Mouse (Mus musculus): ENCODE measurements around the gene Hs3st2. TPM values are rescaled to one million over a fixed set of nuclear protein-coding genes. Genes with fewer than 3 reads are reported as not detected.
"Not testable (repeated sequence)": the region's sequence is repeated elsewhere in the genome, so short reads cannot be mapped to it uniquely, and the experiment has no call there.

Gene Hs3st2
- polyA plus RNA-seq (2014; fragmentation: Nextera tagmentation; extraction: Ambion mirVana) = 17.6 and 20.1 TPM in 2 replicates

- no peaks in the 10 kb centered on the region for H3K36me3 ChIP-seq (replicated peaks; ENCODE audit: control insufficient read depth, insufficient read depth)
- no peak within 1 kb of the TSS for H3K27ac ChIP-seq
- H3K9me3 ChIP-seq (ENCODE audit: control insufficient read depth, low read length) = no peaks in the 10 kb centered on the region
- WGBS = under 1% methylated on average over 22 of the region's 22 CpGs
- peaks cover 9% of the 10 kb centered on the region for H3K4me1 ChIP-seq (replicated peaks; ENCODE audit: control insufficient read depth, insufficient read depth, low read length)
- H3K27me3 ChIP-seq (ENCODE audit: control insufficient read depth, insufficient read depth, low read length) = peaks cover 52% of the 10 kb centered on the region
- ATAC-seq (ENCODE audit: low FRiP score) = peak; percentile 61
- DNase-seq (ENCODE audit: low spot score) = peak; percentile 67
- H3K4me2 ChIP-seq (replicated peaks) = peak within 1 kb of the TSS; percentile 76
- H3K9ac ChIP-seq = peak within 1 kb of the TSS; percentile 49
- H3K4me3 ChIP-seq (replicated peaks; ENCODE audit: low read length) = peak within 1 kb of the TSS; percentile 46
Observed at GRCm38 (mm10) chr7:121391225-121391983, at the start of gene Hs3st2. TSS of gene Hs3st2 (plus strand) at chr7:121391859.

- Histone ChIP-seq H3K27ac (no peak overlapping the region), H3K27me3 (ENCODE audit: control insufficient read depth, insufficient read depth, low read length) (no peaks in the 10 kb centered on the region), H3K4me1 (replicated peaks; ENCODE audit: control insufficient read depth, insufficient read depth, low read length) (no peaks in the 10 kb centered on the region), H3K36me3 (replicated peaks; ENCODE audit: control insufficient read depth, insufficient read depth) (no peaks in the 10 kb centered on the region), H3K4me3 (replicated peaks; ENCODE audit: low read length) (no peak overlapping the region), H3K9ac (no peak overlapping the region), H3K9me3 (ENCODE audit: control insufficient read depth, low read length) (no peaks in the 10 kb centered on the region), H3K4me2 (replicated peaks) (no peak overlapping the region)
- ATAC-seq (ENCODE audit: low FRiP score) (no peak), DNase-seq (ENCODE audit: low spot score) (no peak)
- WGBS = 83% methylated on average over 3 of the region's 3 CpGs
Observed at GRCm38 (mm10) chr7:121348284-121348963, 43.2 kb upstream of the Hs3st2 start.

- ATAC-seq (ENCODE audit: low FRiP score) (no peak), DNase-seq (ENCODE audit: low spot score) (no peak)
- no peak overlapping the region for H3K27ac ChIP-seq
- no peaks in the 10 kb centered on the region for H3K27me3 ChIP-seq (ENCODE audit: control insufficient read depth, insufficient read depth, low read length)
- no peak overlapping the region for H3K4me2 ChIP-seq (replicated peaks)
- no peaks in the 10 kb centered on the region for H3K4me1 ChIP-seq (replicated peaks; ENCODE audit: control insufficient read depth, insufficient read depth, low read length)
- no peak overlapping the region for H3K4me3 ChIP-seq (replicated peaks; ENCODE audit: low read length)
- H3K9me3 ChIP-seq (ENCODE audit: control insufficient read depth, low read length) = no peaks in the 10 kb centered on the region
- H3K36me3 ChIP-seq (replicated peaks; ENCODE audit: control insufficient read depth, insufficient read depth) = no peaks in the 10 kb centered on the region
- 89% methylated on average over 2 of the region's 2 CpGs for WGBS
- H3K9ac ChIP-seq = no peak overlapping the region
Observed at GRCm38 (mm10) chr7:121351688-121352087, 40.0 kb upstream of the Hs3st2 start.

GRCm38 (mm10) chr7:121361448-121361847 is 30.2 kb upstream of the Hs3st2 start:
- not testable (repeated sequence) for H3K4me1 ChIP-seq (replicated peaks; ENCODE audit: control insufficient read depth, insufficient read depth, low read length); DNase-seq (ENCODE audit: low spot score); H3K27ac ChIP-seq; H3K4me3 ChIP-seq (replicated peaks; ENCODE audit: low read length); H3K9me3 ChIP-seq (ENCODE audit: control insufficient read depth, low read length); H3K9ac ChIP-seq; H3K4me2 ChIP-seq (replicated peaks); H3K27me3 ChIP-seq (ENCODE audit: control insufficient read depth, insufficient read depth, low read length); ATAC-seq (ENCODE audit: low FRiP score); H3K36me3 ChIP-seq (replicated peaks; ENCODE audit: control insufficient read depth, insufficient read depth)
- WGBS = 92% methylated on average over 6 of the region's 6 CpGs

GRCm38 (mm10) chr7:121365584-121365983 is 26.1 kb upstream of the Hs3st2 start:
- DNase-seq (ENCODE audit: low spot score) = no peak
- 91% methylated on average over 7 of the region's 7 CpGs for WGBS

GRCm38 (mm10) chr7:121367185-121367584 is 24.5 kb upstream of the Hs3st2 start:
- no peaks in the 10 kb centered on the region for H3K27me3 ChIP-seq (ENCODE audit: control insufficient read depth, insufficient read depth, low read length)
- WGBS = 88% methylated on average over 6 of the region's 6 CpGs
- H3K9me3 ChIP-seq (ENCODE audit: control insufficient read depth, low read length) = no peaks in the 10 kb centered on the region
- no peak overlapping the region for H3K27ac ChIP-seq
- DNase-seq (ENCODE audit: low spot score) = no peak
- no peak overlapping the region for H3K4me2 ChIP-seq (replicated peaks)
- no peaks in the 10 kb centered on the region for H3K4me1 ChIP-seq (replicated peaks; ENCODE audit: control insufficient read depth, insufficient read depth, low read length)
- ATAC-seq (ENCODE audit: low FRiP score) = no peak
- no peak overlapping the region for H3K4me3 ChIP-seq (replicated peaks; ENCODE audit: low read length)
- H3K9ac ChIP-seq = no peak overlapping the region
- no peaks in the 10 kb centered on the region for H3K36me3 ChIP-seq (replicated peaks; ENCODE audit: control insufficient read depth, insufficient read depth)

More at GRCm38 (mm10) chr7:121365584-121365983, 26.1 kb upstream of the Hs3st2 start:
- Histone ChIP-seq H3K9me3 (ENCODE audit: control insufficient read depth, low read length) (no peaks in the 10 kb centered on the region), H3K4me2 (replicated peaks) (no peak overlapping the region), H3K9ac (no peak overlapping the region), H3K4me1 (replicated peaks; ENCODE audit: control insufficient read depth, insufficient read depth, low read length) (no peaks in the 10 kb centered on the region), H3K27ac (no peak overlapping the region), H3K36me3 (replicated peaks; ENCODE audit: control insufficient read depth, insufficient read depth) (no peaks in the 10 kb centered on the region), H3K27me3 (ENCODE audit: control insufficient read depth, insufficient read depth, low read length) (no peaks in the 10 kb centered on the region), H3K4me3 (replicated peaks; ENCODE audit: low read length) (no peak overlapping the region)
- ATAC-seq (ENCODE audit: low FRiP score) = no peak

- H3K9me3 ChIP-seq (ENCODE audit: control insufficient read depth, low read length) = no peaks in the 10 kb centered on the region
- H3K36me3 ChIP-seq (replicated peaks; ENCODE audit: control insufficient read depth, insufficient read depth) = no peaks in the 10 kb centered on the region
- no peaks in the 10 kb centered on the region for H3K4me1 ChIP-seq (replicated peaks; ENCODE audit: control insufficient read depth, insufficient read depth, low read length)
- no peaks in the 10 kb centered on the region for H3K27me3 ChIP-seq (ENCODE audit: control insufficient read depth, insufficient read depth, low read length)
- ATAC-seq (ENCODE audit: low FRiP score) (no peak), DNase-seq (ENCODE audit: low spot score) (no peak)
- WGBS = 89% methylated on average over 7 of the region's 7 CpGs
- no peak overlapping the region for H3K27ac ChIP-seq
- H3K4me2 ChIP-seq (replicated peaks) = no peak overlapping the region
- H3K9ac ChIP-seq = no peak overlapping the region
- H3K4me3 ChIP-seq (replicated peaks; ENCODE audit: low read length) = no peak overlapping the region
Observed at GRCm38 (mm10) chr7:121371990-121372389, 19.7 kb upstream of the Hs3st2 start.

- Histone ChIP-seq H3K4me1 (replicated peaks; ENCODE audit: control insufficient read depth, insufficient read depth, low read length) (no peaks in the 10 kb centered on the region), H3K27me3 (ENCODE audit: control insufficient read depth, insufficient read depth, low read length) (no peaks in the 10 kb centered on the region), H3K36me3 (replicated peaks; ENCODE audit: control insufficient read depth, insufficient read depth) (no peaks in the 10 kb centered on the region), H3K4me3 (replicated peaks; ENCODE audit: low read length) (no peak overlapping the region), H3K4me2 (replicated peaks) (no peak overlapping the region), H3K9me3 (ENCODE audit: control insufficient read depth, low read length) (no peaks in the 10 kb centered on the region), H3K27ac (no peak overlapping the region), H3K9ac (no peak overlapping the region)
- ATAC-seq (ENCODE audit: low FRiP score) (no peak), DNase-seq (ENCODE audit: low spot score) (no peak)
- 75% methylated on average over 6 of the region's 6 CpGs for WGBS
Observed at GRCm38 (mm10) chr7:121375456-121375855, 16.2 kb upstream of the Hs3st2 start.

GRCm38 (mm10) chr7:121378942-121379341 is 12.7 kb upstream of the Hs3st2 start:
- Histone ChIP-seq H3K9ac (no peak overlapping the region), H3K4me2 (replicated peaks) (no peak overlapping the region), H3K4me3 (replicated peaks; ENCODE audit: low read length) (no peak overlapping the region), H3K27ac (no peak overlapping the region), H3K27me3 (ENCODE audit: control insufficient read depth, insufficient read depth, low read length) (no peaks in the 10 kb centered on the region), H3K4me1 (replicated peaks; ENCODE audit: control insufficient read depth, insufficient read depth, low read length) (no peaks in the 10 kb centered on the region), H3K9me3 (ENCODE audit: control insufficient read depth, low read length) (no peaks in the 10 kb centered on the region), H3K36me3 (replicated peaks; ENCODE audit: control insufficient read depth, insufficient read depth) (no peaks in the 10 kb centered on the region)
- ATAC-seq (ENCODE audit: low FRiP score) (no peak), DNase-seq (ENCODE audit: low spot score) (no peak)
- 83% methylated on average over 4 of the region's 4 CpGs for WGBS
